Mouse (Mus musculus) ES-Bruce4 (cell line): ENCODE results near the gene Clrn3. TPM values are rescaled to one million over a fixed set of nuclear protein-coding genes. Genes with fewer than 3 reads are reported as not detected.

ENCODE experiments used
- H3K27ac ChIP-seq: 2 replicates; pipeline ENCODE4 v1.5.1; 2012; ENCODE audit warnings: low read length, inconsistent platforms; ENCODE audit not compliant: insufficient read depth
- H3K27me3 ChIP-seq: 2 replicates; pipeline ENCODE4 v1.6.1; 2012; ENCODE audit warnings: mild to moderate bottlenecking, low read length, inconsistent platforms; ENCODE audit not compliant: control insufficient read depth, poor library complexity, insufficient read depth, severe bottlenecking
- H3K36me3 ChIP-seq: 2 replicates; pipeline ENCODE4 v1.6.1; 2012; ENCODE audit warnings: inconsistent platforms, mild to moderate bottlenecking, low read length, moderate library complexity; ENCODE audit not compliant: control insufficient read depth, poor library complexity, insufficient read depth, severe bottlenecking
- H3K4me1 ChIP-seq: one replicate; pipeline ENCODE4 v1.8.1; 2011; ENCODE audit warnings: low read length; ENCODE audit not compliant: control insufficient read depth, insufficient read depth
- H3K4me3 ChIP-seq: 2 replicates; pipeline ENCODE4 v1.5.1; 2011; ENCODE audit warnings: low read depth, mild to moderate bottlenecking, low read length
- H3K9ac ChIP-seq: 2 replicates; pipeline ENCODE4 v1.6.1; 2012; ENCODE audit warnings: low read depth, mild to moderate bottlenecking, inconsistent platforms; ENCODE audit not compliant: poor library complexity, severe bottlenecking
- H3K9me3 ChIP-seq: replicated peaks from 2 replicates; pipeline ENCODE4 v1.6.1; 2012; ENCODE audit warnings: mild to moderate bottlenecking, low read length, inconsistent platforms; ENCODE audit not compliant: control insufficient read depth, poor library complexity, insufficient read depth, severe bottlenecking
- CTCF ChIP-seq: IDR thresholded peaks from one replicate; pipeline ENCODE4 v1.8.1; 2011; ENCODE audit warnings: low read depth, low read length
- EP300 ChIP-seq: IDR thresholded peaks from 2 replicates; pipeline ENCODE4 v1.6.1; 2011; ENCODE audit warnings: low read depth, low read length; ENCODE audit not compliant: insufficient read depth
- POLR2A ChIP-seq: IDR thresholded peaks from one replicate; pipeline ENCODE4 v1.8.1; 2011; ENCODE audit warnings: low read length; ENCODE audit not compliant: insufficient read depth
- polyA plus RNA-seq: library from polyadenylated mRNA; stranded (reverse); fragments of >200 nt; gene quantifications from 2 replicates; pipeline ENCODE4 v1.2.4, GENCODE M21; 2011; ENCODE audit warnings: low read depth; ENCODE audit not compliant: missing spikeins, insufficient read depth, insufficient read length

The Clrn3 gene
- polyA plus RNA-seq, 1 experiment, result not detected

- TF ChIP-seq POLR2A, result no peak
- TF ChIP-seq CTCF, result no peak
- no peak for TF ChIP-seq EP300
- Histone ChIP-seq H3K9me3 (no peaks in the 10 kb centered on the region), H3K4me1 (no peaks in the 10 kb centered on the region)
Observed at GRCm38 (mm10) chr7:135534548-135535189, 6.2 kb upstream of the Clrn3 start.

GRCm38 (mm10) chr7:135529068-135529467 is 614 bp upstream of the Clrn3 start:
- Histone ChIP-seq H3K9ac (no peak overlapping the region), H3K36me3 (no peaks in the 10 kb centered on the region), H3K27ac (no peak overlapping the region), H3K9me3 (no peaks in the 10 kb centered on the region), H3K4me3 (no peak overlapping the region), H3K27me3 (no peaks in the 10 kb centered on the region), H3K4me1 (no peaks in the 10 kb centered on the region)
- no peak for TF ChIP-seq POLR2A
- TF ChIP-seq EP300, result no peak
- TF ChIP-seq CTCF, result no peak

More at GRCm38 (mm10) chr7:135534548-135535189, 6.2 kb upstream of the Clrn3 start:
- Histone ChIP-seq H3K9ac (no peak overlapping the region), H3K36me3 (no peaks in the 10 kb centered on the region), H3K27ac (no peak overlapping the region), H3K4me3 (no peak overlapping the region), H3K27me3 (no peaks in the 10 kb centered on the region; the same call in 1 of the 2 replicates)

GRCm38 (mm10) chr7:135527169-135527568 is 1.3 kb downstream of the Clrn3 start:
- no peak overlapping the region for H3K9ac ChIP-seq
- TF ChIP-seq CTCF (no peak), POLR2A (no peak), EP300 (no peak)
- no peaks in the 10 kb centered on the region for H3K27me3 ChIP-seq
- H3K4me1 ChIP-seq, result no peaks in the 10 kb centered on the region
- no peaks in the 10 kb centered on the region for H3K36me3 ChIP-seq
- H3K9me3 ChIP-seq, result no peaks in the 10 kb centered on the region
- no peak overlapping the region for H3K27ac ChIP-seq
- H3K4me3 ChIP-seq, result no peak overlapping the region

DNA sequence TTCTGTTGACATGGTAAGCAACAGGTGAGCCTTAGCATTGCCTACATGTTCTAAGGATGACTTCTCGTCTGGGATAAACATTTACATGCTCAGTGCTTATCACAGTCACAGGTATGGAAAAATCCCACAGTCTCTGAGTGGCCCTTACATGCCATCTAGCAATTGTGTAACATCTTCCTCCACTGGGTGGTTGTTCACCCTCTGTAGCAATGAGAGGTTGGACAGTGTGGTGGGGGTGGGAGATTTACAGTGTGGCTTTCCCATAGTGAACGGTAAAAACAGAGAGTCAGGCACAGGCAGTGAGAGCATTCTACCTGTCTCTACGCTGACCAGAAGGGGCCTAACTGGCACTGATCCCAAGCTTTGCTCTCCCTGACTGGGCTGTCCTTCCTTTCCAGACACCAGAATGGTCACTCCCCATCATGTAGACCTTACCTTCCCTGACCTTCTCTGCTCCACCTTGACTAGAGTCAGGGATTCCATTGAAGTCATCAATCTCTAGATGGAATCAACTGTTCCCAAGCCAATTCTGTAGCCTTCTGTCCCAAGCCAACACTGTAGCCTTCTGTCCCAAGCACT is 1.8 kb downstream of the Clrn3 start:
- Histone ChIP-seq H3K4me1 (no peaks in the 10 kb centered on the region), H3K27ac (no peak overlapping the region), H3K27me3 (no peaks in the 10 kb centered on the region), H3K4me3 (no peak overlapping the region), H3K9me3 (no peaks in the 10 kb centered on the region), H3K9ac (no peak overlapping the region), H3K36me3 (no peaks in the 10 kb centered on the region)
- no peak for TF ChIP-seq EP300
- TF ChIP-seq POLR2A, result no peak

GRCm38 (mm10) chr7:135524424-135524967 is 4.0 kb downstream of the Clrn3 start:
- Histone ChIP-seq H3K4me3 (no peak overlapping the region), H3K4me1 (no peaks in the 10 kb centered on the region), H3K27ac (no peak overlapping the region), H3K27me3 (no peaks in the 10 kb centered on the region), H3K9me3 (no peaks in the 10 kb centered on the region), H3K9ac (no peak overlapping the region), H3K36me3 (no peaks in the 10 kb centered on the region)
- TF ChIP-seq EP300 (no peak), CTCF (no peak), POLR2A (no peak)

- H3K9me3 ChIP-seq, result no peaks in the 10 kb centered on the region
- TF ChIP-seq EP300, result no peak
- no peak for TF ChIP-seq POLR2A
- no peak for TF ChIP-seq CTCF
- H3K27me3 ChIP-seq, result no peaks in the 10 kb centered on the region
- H3K9ac ChIP-seq, result no peak overlapping the region
- no peaks in the 10 kb centered on the region for H3K36me3 ChIP-seq
- H3K27ac ChIP-seq, result no peak overlapping the region
- H3K4me3 ChIP-seq, result no peak overlapping the region
- no peaks in the 10 kb centered on the region for H3K4me1 ChIP-seq
Observed at GRCm38 (mm10) chr7:135523981-135524380, 4.5 kb downstream of the Clrn3 start.
